Mouse (Mus musculus): ENCODE measurements around the gene St6galnac4.

Gene St6galnac4

DNA sequence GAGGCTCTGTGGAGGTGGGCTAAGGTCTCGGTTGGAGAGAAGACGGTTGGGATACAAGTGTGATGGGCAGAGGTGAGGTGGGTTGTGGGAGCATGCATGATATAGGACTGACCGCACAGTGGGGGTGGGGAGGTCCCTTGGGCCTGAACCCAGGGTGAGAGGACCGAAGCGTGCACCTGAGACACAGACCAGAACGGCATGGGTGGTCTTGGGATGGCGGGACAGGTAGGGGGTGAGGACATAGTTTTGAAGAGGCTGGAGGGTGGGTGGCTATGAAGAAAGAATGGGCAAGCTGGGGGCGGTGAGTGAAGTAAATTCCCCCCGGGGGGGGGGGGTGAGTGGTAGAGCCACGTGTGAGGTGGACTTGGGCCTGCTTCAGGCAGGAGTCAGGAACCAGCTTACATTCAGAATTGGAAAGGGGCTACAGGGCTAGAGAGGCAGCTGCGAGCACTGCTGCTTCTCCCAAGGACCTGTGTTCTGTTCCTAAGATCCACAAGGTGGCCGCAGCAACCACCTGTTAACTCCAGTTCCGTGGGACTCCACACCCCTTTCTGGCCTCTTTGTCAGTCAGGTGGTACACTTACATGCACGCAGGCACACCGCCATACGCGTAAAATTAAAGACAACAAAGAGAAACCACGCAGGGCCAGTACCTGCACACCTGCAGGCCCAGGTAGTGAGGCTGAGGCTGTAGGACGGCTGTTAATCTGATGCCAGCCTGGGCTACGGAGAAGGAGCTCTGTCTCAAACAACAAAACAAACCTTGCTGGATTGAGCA is 40.6 kb downstream of the St6galnac4 start:
- DNase-seq (ENCODE audit: low spot score) = no peak

DNA sequence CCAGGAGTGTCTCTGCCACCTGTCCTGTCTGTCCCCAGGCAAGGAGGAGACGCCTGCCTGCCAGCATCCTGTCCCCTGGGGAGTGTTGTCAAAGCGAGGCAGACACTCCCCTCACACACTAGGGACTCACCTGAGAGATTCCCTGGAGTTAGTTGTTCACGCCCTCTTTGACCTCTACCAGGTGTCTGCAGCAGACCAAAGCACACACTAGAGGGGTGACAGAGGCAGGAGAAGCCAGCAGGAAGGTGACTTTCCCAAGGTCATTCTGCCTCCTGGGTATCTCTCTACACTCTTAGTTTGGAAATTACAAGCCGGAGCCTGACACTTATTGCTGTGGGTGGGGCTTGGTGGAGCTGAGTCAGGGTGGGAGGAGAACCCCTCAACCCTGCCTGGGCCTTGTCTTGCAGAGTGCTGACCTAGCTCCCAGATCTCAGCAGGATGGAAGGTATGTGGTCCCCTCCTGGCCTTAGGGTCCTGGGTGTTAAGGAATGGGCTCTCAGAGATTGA is 41.2 kb downstream of the St6galnac4 start:
- DNase-seq (ENCODE audit: low spot score) = no peak

DNA sequence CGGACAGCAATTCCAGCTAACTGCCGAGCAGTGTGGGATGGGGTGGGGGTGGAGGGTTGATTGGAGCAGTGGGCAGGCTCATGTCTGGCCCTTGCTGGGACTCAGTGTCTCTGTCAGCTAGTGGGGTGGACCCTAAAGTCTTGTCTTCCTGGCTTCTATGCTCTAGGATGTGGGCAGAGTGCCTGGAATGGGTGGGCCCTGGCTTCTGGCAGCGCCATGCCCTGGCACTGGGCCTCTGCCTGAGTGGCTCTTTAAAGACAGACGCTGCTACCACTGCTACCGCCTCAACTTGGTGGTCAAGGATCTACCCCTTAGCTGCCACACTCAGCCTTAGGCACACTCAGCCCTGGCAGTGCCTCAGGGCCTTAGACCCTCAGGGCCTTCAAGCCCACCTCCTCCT is 41.8 kb downstream of the St6galnac4 start:
- DNase-seq (ENCODE audit: low spot score) = peak; percentile 63

DNA sequence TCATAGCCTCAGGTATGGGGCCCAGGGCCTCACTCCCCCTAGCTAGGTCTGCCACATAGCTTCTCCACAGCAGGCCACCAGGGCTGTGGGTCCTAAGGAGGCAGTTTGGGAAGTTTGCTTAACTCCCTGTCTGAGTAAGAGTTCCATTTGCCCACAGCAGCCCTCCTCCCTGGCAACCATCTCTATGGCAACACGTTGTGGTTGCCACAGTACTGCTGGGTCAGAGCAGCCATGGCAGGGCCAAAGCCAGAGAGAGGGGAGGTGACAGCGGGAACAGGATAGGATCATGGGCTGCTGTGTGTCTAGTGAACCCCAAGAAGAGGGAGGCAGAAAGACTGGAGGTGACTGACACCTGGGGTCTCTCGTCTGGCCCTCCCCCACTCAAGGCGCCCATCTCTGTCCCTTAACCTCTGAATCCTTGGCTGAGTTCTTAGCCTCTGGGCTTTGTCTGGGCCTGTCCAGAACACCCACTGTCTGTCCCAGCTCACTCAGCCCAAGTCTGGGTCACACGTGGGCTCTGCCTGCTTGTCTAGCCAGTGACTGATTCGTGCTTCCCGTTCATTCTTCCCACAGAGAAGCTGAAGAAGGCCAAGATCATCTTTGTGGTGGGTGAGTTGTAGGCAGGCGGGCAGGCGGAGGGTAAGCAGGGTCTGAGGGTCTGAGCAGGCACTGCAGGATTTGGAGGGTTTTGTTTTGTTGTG is 42.5 kb downstream of the St6galnac4 start:
- no peak for DNase-seq (ENCODE audit: low spot score)

DNA sequence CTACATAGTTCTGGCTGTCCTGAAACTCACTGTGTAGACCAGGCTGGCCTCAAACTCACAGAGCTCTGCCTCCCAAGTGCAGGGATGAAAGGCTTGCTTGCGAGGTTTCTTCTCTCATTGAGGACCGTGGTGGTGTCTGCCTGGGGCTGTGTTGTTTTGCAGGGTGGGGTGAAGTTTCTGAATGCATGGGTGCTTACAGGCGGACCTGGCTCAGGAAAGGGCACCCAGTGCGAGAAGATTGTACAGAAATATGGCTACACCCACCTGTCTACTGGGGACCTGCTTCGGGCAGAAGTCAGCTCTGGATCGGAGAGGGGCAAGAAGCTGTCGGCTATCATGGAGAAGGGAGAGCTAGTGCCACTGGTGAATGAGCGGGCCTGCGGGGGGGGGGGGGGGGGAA is 43.1 kb downstream of the St6galnac4 start:
- no peak for DNase-seq (ENCODE audit: low spot score)

DNA sequence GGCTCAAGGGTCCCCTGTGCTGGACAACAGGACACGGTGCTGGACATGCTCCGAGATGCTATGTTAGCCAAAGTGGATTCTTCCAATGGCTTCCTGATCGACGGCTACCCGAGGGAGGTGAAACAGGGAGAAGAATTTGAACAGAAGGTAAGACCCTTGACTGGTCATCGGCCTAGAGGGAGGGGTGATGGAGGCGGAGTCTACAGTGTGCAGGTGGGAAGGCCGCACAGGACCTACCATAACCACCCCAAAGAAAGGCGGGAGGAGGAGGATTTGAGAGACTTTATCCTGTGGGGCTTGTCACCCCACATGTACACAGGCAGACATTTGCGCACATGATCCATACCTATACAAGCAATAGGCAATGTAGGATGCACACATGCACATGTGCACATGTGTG is 44.2 kb downstream of the St6galnac4 start:
- no peak for DNase-seq (ENCODE audit: low spot score)

DNA sequence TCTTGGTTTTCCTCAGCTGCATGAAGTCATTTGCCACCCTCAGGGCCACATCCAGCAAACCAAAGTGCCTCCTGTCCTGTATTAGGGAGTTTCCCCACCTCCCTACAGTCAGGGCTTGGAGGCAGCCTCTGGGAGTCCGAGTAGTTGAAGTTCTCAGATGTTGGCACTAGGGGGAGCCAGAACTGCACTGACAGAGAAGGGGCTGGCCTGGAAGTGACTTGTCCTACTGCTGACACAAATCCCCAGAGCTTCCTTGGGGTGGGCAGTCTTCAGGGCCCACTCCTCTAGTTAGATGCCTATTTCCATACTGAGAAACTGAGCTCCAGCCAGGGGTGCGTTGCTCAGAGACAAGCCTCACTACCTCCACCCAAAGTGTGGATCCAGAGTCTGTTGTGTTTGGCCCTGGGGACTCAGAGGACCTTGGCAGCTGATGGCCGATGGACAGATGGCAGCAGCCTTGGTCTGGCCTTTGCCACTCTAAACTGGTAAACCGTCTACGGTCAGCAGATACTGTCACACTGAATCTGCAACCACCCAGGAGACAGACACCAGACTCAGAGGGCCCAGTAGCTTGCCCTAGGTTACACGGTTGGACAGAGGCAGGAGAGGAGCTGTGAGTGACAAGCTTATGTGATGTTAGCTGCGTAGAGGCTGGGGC is 45.0 kb downstream of the St6galnac4 start:
- DNase-seq (ENCODE audit: low spot score) = peak; percentile 80

DNA sequence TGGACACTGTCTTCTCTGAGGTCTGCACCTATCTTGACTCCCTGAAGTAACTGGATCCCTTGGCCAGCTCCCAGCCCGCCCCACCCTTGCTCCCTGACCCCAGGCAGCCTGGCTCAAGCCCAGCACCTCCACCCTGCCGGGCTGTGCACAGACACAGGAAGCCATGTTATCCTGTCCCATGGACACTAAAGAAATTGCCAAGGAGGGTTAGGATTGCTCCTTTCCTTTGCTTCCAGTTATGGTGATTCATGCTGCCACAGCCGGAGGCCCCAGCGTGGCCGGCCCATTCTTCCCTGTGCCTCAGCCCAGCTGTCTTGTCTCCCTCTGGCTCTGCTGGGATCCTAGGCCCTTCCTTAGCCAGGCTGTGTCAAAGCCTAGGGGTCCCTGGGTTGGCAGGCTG is 46.8 kb downstream of the St6galnac4 start:
- DNase-seq (ENCODE audit: low spot score) = no peak

DNA sequence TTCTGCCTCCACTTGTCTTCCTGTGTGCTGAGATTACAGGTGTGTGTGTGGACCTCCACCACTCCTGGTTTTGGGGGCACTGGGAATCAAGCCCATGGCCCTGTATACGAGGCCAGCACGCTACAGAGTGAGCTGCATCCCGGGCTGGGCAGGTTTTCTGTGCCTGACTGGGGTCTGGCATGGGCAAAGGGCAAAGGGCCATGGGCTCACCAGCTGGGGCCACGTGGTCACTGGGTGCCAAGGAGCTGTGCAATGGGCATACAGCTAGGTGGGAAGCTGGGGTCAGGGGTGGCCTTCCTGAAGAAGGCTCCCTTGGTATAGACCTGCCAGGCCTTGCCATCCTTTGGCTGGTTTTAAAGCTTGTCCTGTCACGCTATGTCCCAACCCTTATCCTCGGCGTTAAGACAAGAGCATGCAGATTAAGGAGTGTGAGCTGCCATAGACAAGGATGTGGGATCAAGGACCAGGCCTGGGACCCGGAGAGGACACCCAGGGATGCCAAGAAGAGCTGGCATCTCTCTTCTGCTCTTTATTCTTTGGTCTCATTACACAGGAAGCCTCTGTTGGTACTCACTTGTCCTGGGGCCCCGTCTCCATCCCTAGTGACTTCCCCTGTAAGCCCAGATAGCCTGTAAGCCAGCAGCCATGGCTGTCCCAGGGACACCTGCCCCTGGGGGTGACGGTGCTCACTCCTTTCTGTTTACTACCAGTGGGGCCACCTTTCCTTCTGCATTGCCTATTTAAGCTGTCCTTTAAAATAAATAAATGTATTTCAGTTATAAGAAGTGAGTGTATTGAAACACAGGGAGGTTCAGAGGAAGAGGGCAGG is 47.6 kb downstream of the St6galnac4 start:
- DNase-seq (ENCODE audit: low spot score) = no peak

DNA sequence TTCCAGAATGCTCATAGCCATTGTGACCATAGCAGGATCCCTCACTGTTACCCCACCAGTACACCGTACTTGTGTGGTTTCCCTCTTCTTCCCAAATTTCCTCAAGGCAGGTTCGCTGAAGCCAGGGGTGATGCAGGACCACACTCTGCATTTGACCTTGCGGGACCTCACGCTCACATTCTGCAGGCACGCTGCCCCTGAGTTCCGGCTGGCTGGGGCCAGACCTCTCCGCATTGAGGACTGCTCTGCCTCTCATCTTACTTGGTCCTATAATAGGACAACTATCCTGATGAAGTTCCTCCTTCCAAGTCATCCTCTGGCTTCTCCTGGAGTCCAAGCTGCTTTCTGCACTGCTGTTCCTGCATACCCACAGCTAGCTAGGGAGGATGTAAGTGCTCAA is 49.7 kb downstream of the St6galnac4 start:
- DNase-seq (ENCODE audit: low spot score) = no peak

DNA sequence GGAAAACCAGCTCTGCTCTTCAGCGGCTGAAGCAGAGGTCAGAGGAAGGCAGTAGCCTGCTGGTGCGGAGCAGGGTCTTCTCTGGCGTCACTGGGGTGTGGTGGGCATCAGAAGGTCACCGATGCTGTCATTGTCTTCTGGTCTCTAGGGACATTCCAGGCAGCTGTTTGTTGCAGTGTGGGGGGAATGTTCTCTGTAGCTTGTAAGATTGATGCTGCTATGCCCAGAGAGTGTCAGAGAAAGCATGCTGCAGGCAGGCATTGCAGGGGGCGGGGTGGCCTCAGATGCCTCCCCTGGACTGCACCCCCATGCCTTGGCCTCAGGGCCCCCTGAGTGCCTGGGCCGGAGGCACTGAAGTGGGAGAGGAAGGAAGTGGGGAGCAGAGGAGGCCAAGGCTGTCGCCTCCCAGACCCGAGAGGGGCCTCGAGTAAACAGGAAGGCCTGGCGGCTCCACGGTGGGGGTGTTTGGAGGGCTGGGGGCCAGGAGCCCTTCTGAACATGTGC is 50.9 kb downstream of the St6galnac4 start:
- DNase-seq (ENCODE audit: low spot score) = no peak

DNA sequence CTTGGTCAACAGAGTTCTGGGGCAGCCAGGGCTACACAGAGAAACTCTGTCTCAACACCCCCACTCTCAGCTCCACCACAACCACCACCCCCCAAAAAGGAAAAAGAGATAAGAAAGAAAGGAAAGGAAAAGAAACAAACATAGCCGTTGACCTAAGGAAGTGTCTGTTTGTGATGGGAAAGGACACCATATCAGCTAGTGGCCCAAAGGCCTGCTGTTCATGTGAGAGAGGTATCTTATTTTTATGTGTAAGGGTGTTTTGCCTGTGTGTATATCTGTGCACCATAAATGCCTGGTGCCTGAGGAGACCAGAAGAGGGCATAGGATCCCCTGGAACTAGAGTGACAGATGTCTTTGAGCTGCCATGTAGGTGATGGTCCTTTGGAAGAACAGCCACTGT is 52.7 kb downstream of the St6galnac4 start:
- DNase-seq (ENCODE audit: low spot score) = no peak

DNA sequence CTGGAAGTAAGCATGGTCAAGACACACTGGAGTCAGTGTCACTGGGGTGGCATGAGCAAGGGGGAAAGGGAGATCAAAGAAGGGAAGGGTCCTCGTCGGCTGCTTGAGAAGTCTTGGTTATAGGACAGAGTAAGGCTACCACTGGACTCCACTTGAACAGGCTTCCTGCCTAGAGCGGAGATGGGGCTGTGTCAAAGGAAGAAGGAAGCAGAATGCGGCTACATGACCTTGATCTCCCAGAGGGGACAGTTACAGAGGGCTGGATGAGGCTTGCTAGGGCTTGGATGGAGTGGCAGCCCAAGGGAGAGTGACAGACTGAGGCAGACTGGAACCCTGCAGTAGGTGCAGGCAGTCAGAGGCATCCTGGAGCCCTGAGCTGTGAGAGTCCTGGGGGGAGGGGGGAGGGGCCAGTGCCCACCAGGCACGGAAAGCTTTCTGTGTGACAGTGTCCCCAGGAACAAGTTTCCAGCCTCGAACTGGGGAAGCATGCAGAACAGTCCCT is 53.7 kb downstream of the St6galnac4 start:
- no peak for DNase-seq (ENCODE audit: low spot score)

DNA sequence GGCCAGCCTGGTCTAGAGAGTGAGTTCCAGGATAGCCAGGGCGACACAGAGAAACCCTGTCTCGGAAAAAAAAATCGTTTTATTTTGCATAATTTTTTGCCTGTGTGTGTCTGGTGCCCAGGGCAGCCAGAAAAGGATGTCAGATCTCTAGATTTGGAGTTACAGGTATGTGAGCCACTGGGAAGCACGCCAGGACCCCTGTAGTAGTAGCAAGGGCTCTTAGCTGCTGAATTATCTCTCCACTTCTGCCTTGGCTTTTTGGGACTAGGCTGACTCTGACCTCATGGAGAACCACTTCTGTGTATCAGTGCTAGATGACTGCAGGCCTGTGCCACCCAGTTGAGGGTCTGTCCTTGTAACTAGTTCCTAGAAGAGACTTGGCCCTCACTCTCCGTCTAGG is 54.9 kb downstream of the St6galnac4 start:
- DNase-seq (ENCODE audit: low spot score) = no peak

DNA sequence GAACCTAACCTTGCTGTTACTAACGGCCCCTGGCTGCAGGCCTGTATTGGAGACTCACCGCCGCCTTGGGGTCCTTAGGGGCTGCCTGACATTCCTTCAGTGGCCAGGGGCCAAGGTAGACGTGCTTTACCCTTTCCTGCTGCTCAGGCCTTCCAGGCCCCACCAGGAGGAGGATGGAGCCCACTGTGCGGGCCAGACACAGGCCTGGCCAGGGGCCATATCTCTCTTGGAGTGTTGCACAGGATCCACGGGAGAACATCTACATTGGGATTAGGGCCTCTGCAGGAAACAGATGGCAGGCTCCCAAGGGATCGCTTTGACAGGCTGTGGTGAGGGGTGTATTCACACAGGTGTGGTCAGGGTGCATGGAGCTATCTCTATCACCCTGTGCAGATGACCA is 55.9 kb downstream of the St6galnac4 start:
- DNase-seq (ENCODE audit: low spot score) = no peak

DNA sequence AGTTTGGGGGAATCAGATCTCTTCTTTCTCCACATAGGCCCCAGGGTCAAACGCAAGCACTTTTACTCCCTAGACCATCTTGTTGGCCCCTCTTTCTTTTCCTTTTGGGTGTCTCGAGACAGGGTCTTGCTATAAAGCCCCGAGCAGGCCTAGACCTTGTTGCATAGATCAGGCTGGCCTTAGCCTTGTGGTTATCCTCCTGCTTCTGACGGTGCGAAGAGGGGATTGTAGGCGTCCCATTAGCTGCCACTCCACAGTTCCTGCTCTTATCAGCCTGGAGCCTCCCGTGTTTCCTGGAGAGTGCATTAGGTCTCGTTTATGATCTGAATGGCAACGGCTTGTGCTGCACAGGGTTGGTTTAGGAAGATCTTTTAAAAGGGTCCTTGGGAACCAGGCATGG is 57.2 kb downstream of the St6galnac4 start:
- DNase-seq (ENCODE audit: low spot score) = no peak

DNA sequence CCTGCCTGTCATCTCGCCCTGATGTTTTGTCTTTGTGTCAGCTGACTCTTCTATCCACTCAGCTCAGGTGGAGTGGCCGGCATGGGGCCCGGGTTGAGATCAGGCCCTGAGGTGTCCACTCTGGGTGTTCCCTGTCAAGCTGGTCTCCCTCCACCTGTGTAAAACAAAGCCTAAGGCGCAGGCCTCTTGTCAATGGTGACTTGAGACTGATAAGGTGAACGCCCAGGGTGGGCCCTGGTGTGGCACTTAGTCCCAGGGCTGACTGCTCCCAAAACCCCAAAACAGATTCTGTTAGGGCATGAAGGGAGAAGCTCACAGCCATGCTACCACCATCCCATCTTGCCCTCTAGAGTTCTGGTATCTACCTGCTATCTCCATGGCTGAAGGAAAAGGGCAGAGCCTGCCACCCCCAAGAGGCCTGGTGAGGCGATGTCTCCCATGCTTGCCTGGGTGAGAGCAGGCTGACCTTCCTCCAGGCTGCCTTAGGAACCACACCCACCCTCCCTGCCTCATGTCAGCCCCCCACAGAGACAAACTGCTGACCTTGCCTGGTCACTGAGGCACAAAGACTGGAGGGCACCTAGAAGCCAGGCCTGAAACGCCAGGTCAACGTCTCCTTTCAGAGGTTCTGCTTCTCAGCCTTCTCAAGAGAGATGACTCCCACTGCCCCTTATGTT is 58.0 kb downstream of the St6galnac4 start:
- no peak for DNase-seq (ENCODE audit: low spot score)

DNA sequence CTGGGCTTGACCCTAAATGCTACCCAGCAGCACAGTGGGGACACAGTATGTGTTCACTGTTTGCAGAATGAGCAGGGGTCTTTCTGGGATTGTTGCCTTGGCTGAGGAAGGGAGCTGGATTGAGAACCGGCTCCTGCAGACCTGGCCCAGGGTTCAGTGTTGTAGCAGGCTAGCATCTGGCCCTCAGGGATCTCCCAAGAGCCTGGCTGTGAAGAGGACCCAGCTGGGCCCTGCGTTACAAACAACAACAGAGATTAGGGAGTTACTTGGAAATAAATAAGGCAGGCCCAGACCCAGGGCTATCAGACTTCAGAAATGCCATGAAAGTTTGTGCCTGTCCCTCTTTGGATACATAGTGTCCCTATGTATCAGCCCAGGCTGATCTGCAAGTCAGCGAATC is 58.8 kb downstream of the St6galnac4 start:
- no peak for DNase-seq (ENCODE audit: low spot score)

DNA sequence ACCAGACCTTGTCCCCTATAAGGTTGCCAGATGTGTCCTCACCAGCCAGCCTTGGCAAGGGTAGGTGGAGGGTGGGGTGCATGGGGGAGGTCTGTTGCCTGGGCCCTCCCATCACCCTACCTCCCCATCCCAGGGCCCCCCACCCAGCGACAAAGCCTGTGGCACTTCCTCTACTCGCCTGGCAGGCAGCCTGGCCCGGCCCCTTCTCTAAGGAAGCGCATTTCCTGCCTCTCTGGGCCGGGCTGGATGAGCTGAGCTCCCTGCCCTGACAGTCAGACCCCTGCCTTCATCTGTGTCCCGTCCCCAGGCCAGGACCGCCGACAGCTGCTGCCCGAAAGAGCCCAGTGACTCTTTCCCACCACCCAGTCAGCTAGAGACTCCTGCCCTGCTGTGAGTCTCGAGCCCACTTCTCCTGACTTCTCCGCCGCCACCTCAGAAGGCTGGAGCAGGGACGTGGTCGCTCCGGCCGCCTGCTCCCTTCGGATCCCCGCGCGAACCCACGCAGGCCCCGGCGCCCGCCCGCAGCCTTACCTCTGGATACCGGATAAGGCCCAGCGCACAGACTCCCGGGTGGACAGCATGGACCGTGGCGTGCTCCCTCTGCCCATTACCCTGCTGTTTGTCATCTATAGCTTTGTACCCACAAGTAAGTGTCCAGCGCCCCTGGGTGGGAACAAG is 59.6 kb downstream of the St6galnac4 start, which contains the start of gene Eng:
Gene Eng, plus strand, starts transcription at position 217 of the 678 bp plus-strand sequence.
- DNase-seq (ENCODE audit: low spot score) = no peak

DNA sequence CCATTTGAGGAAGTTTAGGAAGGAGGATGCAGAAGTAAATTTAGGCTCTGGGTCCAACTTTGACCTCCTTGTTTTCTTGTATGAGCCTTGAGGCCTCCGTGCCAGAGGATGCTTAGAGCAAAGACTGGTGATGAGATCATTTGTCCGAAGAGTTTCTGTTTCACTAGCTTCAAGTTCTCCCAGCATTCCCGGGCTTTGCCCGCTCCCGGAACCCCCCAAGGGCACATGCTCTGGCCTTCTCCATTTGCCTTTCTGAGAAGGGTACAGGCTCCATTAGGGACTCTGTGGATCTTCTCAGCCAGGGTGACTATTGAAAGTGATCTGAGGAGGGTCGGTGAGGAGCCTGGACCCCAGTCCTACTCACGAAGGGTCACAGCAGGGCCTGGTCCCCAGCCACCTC is 60.5 kb downstream of the St6galnac4 start:
- no peak for DNase-seq (ENCODE audit: low spot score)

Data from ovary, postnatal 14 days (tissue).